Mouse (Mus musculus) liver, embryonic 14 days (tissue): Measurements from ENCODE around the gene Klhl22. TPM values are rescaled to one million over a fixed set of nuclear protein-coding genes. Genes with fewer than 3 reads are reported as not detected.

Source experiments
- polyA plus RNA-seq: library from polyadenylated mRNA; depleted of rRNA; stranded (reverse); fragments of >200 nt; gene quantifications from 2 replicates; pipeline ENCODE4 v1.2.3, GENCODE M21; 2012; rRNA removed

The Klhl22 gene
- polyA plus RNA-seq = 11.3 and 11.4 TPM in 2 replicates

GRCm38 (mm10) chr16:17759344-17759773, at the start of gene Klhl22:
Klhl22 (plus strand) TSS chr16:17759618.

GRCm38 (mm10) chr16:17732841-17733340, 26.5 kb upstream of the Klhl22 start, which contains the start of gene Med15:
Med15 (minus strand) TSS chr16:17732891.

GRCm38 (mm10) chr16:17796971-17797811, 37.8 kb downstream of the Klhl22 start, which contains the start of gene Scarf2:
Scarf2 (plus strand) TSS chr16:17797282.

GRCm38 (mm10) chr16:17832821-17833220, 73.4 kb downstream of the Klhl22 start, which contains the start of gene B830017H08Rik:
B830017H08Rik (plus strand) TSS chr16:17833121.

GRCm38 (mm10) chr16:17838051-17838450, 78.6 kb downstream of the Klhl22 start, which contains the start of gene Car15:
Car15 (minus strand) TSS chr16:17838364.

Other genes with a start within 250 kb of the Klhl22 start
- gene Thap7, start 228.5 kb upstream of the Klhl22 start, polyA plus RNA-seq = 18.2 and 20.8 TPM in 2 replicates
- 0.05 TPM in 1 of 2 replicates, not detected in the other for gene Lrrc74b, start 198.4 kb upstream of the Klhl22 start, polyA plus RNA-seq
- gene P2rx6, start 197.7 kb upstream of the Klhl22 start, polyA plus RNA-seq = 0.05 and 0.06 TPM in 2 replicates
- 0.93 and 1.2 TPM in 2 replicates for gene Slc7a4, start 176.4 kb upstream of the Klhl22 start, polyA plus RNA-seq
- gene Smpd4, start 140.3 kb upstream of the Klhl22 start, polyA plus RNA-seq = 25.6 and 30.4 TPM in 2 replicates
- 1.7 and 2.2 TPM in 2 replicates for gene Ccdc74a, start 113.1 kb upstream of the Klhl22 start, polyA plus RNA-seq
- 15.1 and 18.3 TPM in 2 replicates for gene Med15, start 26.7 kb upstream of the Klhl22 start, polyA plus RNA-seq
- gene Scarf2, start 37.7 kb downstream of the Klhl22 start, polyA plus RNA-seq = 2.8 and 3.5 TPM in 2 replicates
- gene B830017H08Rik, start 73.5 kb downstream of the Klhl22 start, polyA plus RNA-seq = not detected in 2 replicates
- 0.90 and 1.5 TPM in 2 replicates for gene Car15, start 78.7 kb downstream of the Klhl22 start, polyA plus RNA-seq
- gene Gm20518, start 132.1 kb downstream of the Klhl22 start, polyA plus RNA-seq = 0.16 and 0.27 TPM in 2 replicates
- 0.01 TPM in 1 of 2 replicates, not detected in the other for gene Tssk1, start 134.6 kb downstream of the Klhl22 start, polyA plus RNA-seq
- 13.4 and 14.7 TPM in 2 replicates for gene Dgcr2, start 138.9 kb downstream of the Klhl22 start, polyA plus RNA-seq
- not detected in 2 replicates for gene Tssk2, start 139.0 kb downstream of the Klhl22 start, polyA plus RNA-seq
- gene Ess2, start 151.7 kb downstream of the Klhl22 start, polyA plus RNA-seq = 7.5 and 7.8 TPM in 2 replicates
- gene Gsc2, start 155.4 kb downstream of the Klhl22 start, polyA plus RNA-seq = not detected in 2 replicates
- gene Slc25a1, start 168.6 kb downstream of the Klhl22 start, polyA plus RNA-seq = 31.6 and 36.1 TPM in 2 replicates
- 0.33 and 0.36 TPM in 2 replicates for gene Vpreb2, start 220.8 kb downstream of the Klhl22 start, polyA plus RNA-seq